Mouse (Mus musculus): Measurements from ENCODE around the gene Zfp654.
"Not testable (repeated sequence)": the region's sequence is repeated elsewhere in the genome, so short reads cannot be mapped to it uniquely, and the experiment has no call there.

GRCm38 (mm10) chr16:64865841-64866240, 14.4 kb upstream of the Zfp654 start:
- not testable (repeated sequence) for TF ChIP-seq TAL1, GATA1 (IDR thresholded peaks at IDR 0.05; ENCODE audit: low read length)

Data from erythroblast, embryonic 14.5 days (primary cell).